Comparison of ENCODE assay signal across 8 mouse cellular contexts in the genomic region with DNA sequence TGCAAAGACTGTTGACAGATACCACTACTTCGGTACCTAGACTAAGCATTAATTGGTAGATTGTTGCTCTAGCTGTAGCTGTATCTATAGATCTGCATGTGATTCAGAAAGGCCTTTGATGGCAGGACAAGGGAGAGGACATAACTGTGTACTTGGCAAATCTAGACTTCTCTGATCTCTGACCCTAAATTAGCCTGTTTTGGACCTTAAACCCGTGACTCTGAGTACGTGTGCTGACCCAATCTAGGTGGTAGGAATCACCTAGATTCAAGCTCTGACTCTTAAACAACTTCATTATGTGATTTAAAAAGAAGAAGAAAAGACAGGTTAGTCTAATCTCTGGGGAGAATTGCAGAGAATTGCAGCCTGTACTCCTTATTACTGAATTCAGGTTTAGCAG. TPM values are rescaled to one million over a fixed set of nuclear protein-coding genes. Genes with fewer than 3 reads are reported as not detected.
DNase-seq lines count a peak whose midpoint lies in the region; ATAC-seq lines count a peak whose summit lies in the region.

A gene (plus strand): TSS at position 221 of the 400 bp plus-strand sequence.

- no peaks in the 10 kb centered on the region for H3K9me3 ChIP-seq in kidney, embryonic 14.5 days (ENCODE audit: control insufficient read depth, low read length)
- H3K9me3 ChIP-seq in midbrain, embryonic 16.5 days (replicated peaks; ENCODE audit: control insufficient read depth, low read length, poor library complexity, severe bottlenecking) = no peaks in the 10 kb centered on the region

- H3K36me3 ChIP-seq in kidney, embryonic 14.5 days (ENCODE audit: control insufficient read depth, insufficient read depth, low read length) = peaks cover 13% of the 10 kb centered on the region
- H3K36me3 ChIP-seq in midbrain, embryonic 16.5 days (ENCODE audit: control insufficient read depth, insufficient read depth, low read length) = peaks cover 18% of the 10 kb centered on the region; the same call in 1 of the 2 replicates

- H3K4me2 ChIP-seq in kidney, embryonic 14.5 days (replicated peaks; ENCODE audit: low read depth, low read length) = no peak within 1 kb of the TSS
- no peak within 1 kb of the TSS for H3K4me2 ChIP-seq in midbrain, embryonic 16.5 days (ENCODE audit: low read length)

- H3K4me1 ChIP-seq in kidney, embryonic 14.5 days (ENCODE audit: control insufficient read depth, insufficient read depth, low read length) = no peaks in the 10 kb centered on the region
- no peaks in the 10 kb centered on the region for H3K4me1 ChIP-seq in midbrain, embryonic 16.5 days (ENCODE audit: control insufficient read depth, insufficient read depth, low read length)

- 79% methylated on average over 3 of the region's 3 CpGs for WGBS in kidney, embryonic 14.5 days
- 89% methylated on average over 3 of the region's 3 CpGs for whole genome bisulfite sequencing in midbrain, embryonic 16.5 days

- no peak for DNase-seq in kidney, adult 11 months
- no peak for DNase-seq in adrenal gland, adult 8-10 months
- no peak for DNase-seq in gonadal fat pad, adult 2 months (ENCODE audit: low read depth)
- no peak for DNase-seq in layer of hippocampus, postnatal 36 days
- DNase-seq in right cerebral cortex, postnatal 36 days (ENCODE audit: low spot score in 2 of 2) = no peak
- no peak for DNase-seq in cerebellum, adult 11-12 months

- no peak within 1 kb of the TSS for H3K4me3 ChIP-seq in kidney, embryonic 14.5 days (ENCODE audit: low read length)
- H3K4me3 ChIP-seq in midbrain, embryonic 16.5 days (ENCODE audit: low read depth, low read length) = no peak within 1 kb of the TSS

- H3K27me3 ChIP-seq in kidney, embryonic 14.5 days (ENCODE audit: control insufficient read depth, insufficient read depth, low read length) = no peaks in the 10 kb centered on the region
- no peaks in the 10 kb centered on the region for H3K27me3 ChIP-seq in midbrain, embryonic 16.5 days (ENCODE audit: control insufficient read depth, insufficient read depth, low read depth, low read length)

- no peak within 1 kb of the TSS for H3K27ac ChIP-seq in kidney, embryonic 14.5 days (ENCODE audit: low read depth, low read length)
- H3K27ac ChIP-seq in midbrain, embryonic 16.5 days (ENCODE audit: low read length) = no peak within 1 kb of the TSS

- ATAC-seq in kidney, embryonic 14.5 days (ENCODE audit: low FRiP score, low TSS enrichment) = no peak
- ATAC-seq in midbrain, embryonic 16.5 days = no peak

- no peak within 1 kb of the TSS for H3K9ac ChIP-seq in kidney, embryonic 14.5 days (ENCODE audit: low read depth, low read length)
- H3K9ac ChIP-seq in midbrain, embryonic 16.5 days (ENCODE audit: low read depth, low read length) = no peak within 1 kb of the TSS

RNA-seq across cellular contexts. Expression of the gene that starts here (rescaled TPM):
- polyA plus RNA-seq in kidney, embryonic 14.5 days (2014; fragmentation: Nextera tagmentation; extraction: Ambion mirVana) = 43.1 and 89.4 TPM in 2 replicates
- total RNA-seq in adrenal gland, adult 8-10 months (2022) = 10 to 100 TPM; 32.9 to 46.7 (median 43.7) TPM
- polyA plus RNA-seq in gonadal fat pad, adult 2 months (2012; rRNA removed) = 48.4 and 49.0 TPM in 2 replicates
- total RNA-seq in layer of hippocampus, postnatal 36 days (2021) = 10 to 100 TPM; 17.4 to 18.5 TPM
- polyA plus RNA-seq in midbrain, embryonic 16.5 days (2015; fragmentation: Nextera tagmentation; extraction: Ambion mirVana) = 38.8 and 42.7 TPM in 2 replicates
